Mouse (Mus musculus): ENCODE measurements at regions not wholly inside any gene's neighbourhood (a gene's known extent, or its start where the extent isn't known, plus 50 kb on each side); places are given as distances from the start of the nearest gene placed in this dataset.
A peak's percentile ranks its signal among the peaks of the same experiment; 100 is the strongest.

DNA sequence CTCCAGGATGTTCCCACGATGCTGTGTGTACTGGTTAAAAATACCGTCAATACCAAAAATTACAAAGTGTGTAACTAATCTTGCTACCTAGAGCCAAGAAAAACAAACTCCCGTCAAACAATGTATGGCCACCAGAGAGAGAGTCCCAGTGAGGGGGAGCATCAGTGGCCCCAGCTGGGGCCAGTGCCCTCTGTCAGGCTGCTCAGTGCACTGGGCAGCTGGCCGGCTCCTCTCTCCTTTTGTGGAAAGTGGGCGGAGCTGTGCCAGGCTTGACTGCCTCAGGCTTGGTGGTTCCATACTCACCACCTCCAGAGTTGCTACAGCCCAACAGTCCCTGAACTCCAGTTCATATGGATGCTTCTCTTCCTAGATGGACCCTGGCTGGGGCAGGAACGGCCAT is 53.8 kb upstream of the Sept5 start:
- no peak for DNase-seq (ENCODE audit: low read depth in 1 of 2, low spot score in 2 of 2)

DNA sequence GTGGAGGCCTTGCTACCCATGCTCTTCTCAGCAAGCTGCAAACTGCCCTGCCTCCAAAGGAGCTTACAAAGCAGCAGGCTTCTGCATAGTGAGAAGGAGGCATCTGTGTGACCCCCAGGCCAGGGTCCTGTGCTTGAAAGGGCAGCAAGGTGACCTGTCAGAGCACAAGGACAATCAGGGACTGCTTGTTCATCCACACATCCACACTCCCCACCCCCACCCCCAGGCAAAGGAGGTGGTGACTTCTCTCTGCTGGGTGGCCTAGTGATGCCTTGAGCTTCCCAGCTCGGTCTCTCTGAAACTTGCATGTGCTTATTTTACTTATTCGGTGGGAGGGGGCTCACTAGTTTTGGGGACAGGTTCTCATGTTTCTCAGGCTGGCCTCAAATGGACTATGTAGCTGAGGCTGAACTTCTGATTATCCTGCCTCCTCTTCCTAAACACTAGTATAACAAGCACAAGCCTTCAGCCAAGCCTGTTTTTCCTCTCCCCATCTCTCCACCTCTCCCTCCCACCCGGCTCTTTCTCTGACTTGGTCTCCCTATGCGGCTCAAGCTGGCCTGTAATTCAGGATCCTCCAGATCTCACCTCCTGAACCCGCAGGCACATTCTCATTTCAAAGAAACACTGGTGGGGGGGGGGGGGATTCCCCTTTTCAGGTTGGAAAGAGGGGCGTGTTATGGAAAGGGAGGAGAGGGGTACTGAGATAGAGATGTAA is 56.4 kb upstream of the Sept5 start:
- DNase-seq (ENCODE audit: low read depth in 1 of 2, low spot score in 2 of 2), result no peak

GRCm38 (mm10) chr16:18686916-18687315 is 57.2 kb upstream of the Sept5 start:
- DNase-seq (ENCODE audit: low read depth in 1 of 2, low spot score in 2 of 2), result peak; percentile 24 to 40

- DNase-seq (ENCODE audit: low read depth in 1 of 2, low spot score in 2 of 2), result peak; percentile 6 to 37
Measured at GRCm38 (mm10) chr16:18687367-18687766, 57.6 kb upstream of the Sept5 start.

- no peak for DNase-seq (ENCODE audit: low read depth in 1 of 2, low spot score in 2 of 2)
Measured at GRCm38 (mm10) chr16:18695596-18695995, 65.8 kb upstream of the Sept5 start.

DNA sequence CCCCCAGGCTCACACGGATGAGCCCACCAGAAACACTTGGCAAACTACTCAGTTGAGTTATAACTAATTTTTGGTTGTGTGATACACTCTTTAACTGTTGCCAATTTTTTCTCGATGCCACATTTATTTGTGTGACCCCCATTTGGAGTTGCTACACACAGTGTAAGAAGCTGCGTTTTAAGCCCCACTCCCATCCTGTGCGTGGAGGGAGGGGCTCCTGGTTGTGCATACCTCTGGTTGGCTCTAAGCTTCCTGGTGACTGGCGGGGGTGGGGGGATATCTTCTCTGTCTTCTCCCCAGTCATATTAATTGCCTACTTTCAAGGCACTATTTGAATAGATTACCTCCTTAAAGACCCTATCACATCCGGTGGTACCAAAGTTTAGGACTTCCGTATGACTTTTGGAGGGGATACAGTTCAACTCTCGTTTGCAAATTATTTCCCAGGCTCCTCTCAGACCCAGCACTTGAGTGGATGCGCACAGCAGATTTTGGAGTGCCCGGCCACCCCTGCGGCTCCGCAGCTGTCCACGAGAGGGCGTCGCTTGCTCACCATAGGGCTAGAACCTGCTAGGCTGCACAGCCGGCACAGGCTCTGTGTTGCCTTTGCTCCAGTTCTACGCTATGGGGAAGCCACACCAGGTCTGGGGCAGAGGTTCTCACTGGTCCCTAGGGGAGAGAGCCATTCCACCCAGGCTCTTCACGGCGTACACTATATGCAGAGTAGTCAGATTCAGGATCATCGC is 66.5 kb upstream of the Sept5 start:
- peak in 1 of 2 experiments; percentile 9 for DNase-seq (ENCODE audit: low read depth in 1 of 2, low spot score in 2 of 2)

- DNase-seq (ENCODE audit: low read depth in 1 of 2, low spot score in 2 of 2), result no peak
Measured at GRCm38 (mm10) chr16:18696820-18697168, 67.0 kb upstream of the Sept5 start.

GRCm38 (mm10) chr16:18704126-18704525 is 72.5 kb upstream of the Cldn5 start:
- no peak for DNase-seq (ENCODE audit: low read depth in 1 of 2, low spot score in 2 of 2)

DNA sequence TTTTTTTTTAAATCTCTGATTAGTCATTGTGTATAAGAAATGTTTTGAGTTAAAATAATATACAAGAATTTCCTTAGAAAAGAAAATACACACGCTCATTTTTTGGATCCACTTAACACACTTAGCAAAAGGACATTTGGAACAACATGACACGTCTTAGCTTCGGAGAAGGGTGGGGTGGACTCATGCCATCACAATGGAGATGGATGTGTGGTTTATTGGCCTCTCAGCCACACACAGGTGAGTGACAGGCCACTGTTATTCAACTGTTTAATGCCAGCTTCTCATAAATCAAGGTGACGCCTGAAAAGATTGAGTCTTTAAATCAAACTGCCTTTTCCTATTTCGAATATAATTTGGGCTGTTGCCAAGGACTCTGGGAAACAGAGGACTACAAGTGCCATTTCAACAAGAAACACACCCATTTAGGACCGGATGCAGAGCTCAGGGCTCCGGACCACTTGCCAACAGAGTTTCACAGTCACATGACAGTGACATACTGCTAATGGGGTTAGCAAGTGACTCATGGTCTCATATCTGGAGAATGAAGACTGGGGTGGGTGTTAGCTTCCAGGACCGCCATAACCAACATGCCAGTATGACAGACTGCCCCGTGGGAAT is 71.5 kb upstream of the Cldn5 start:
- DNase-seq (ENCODE audit: low read depth in 1 of 2, low spot score in 2 of 2), result no peak

DNA sequence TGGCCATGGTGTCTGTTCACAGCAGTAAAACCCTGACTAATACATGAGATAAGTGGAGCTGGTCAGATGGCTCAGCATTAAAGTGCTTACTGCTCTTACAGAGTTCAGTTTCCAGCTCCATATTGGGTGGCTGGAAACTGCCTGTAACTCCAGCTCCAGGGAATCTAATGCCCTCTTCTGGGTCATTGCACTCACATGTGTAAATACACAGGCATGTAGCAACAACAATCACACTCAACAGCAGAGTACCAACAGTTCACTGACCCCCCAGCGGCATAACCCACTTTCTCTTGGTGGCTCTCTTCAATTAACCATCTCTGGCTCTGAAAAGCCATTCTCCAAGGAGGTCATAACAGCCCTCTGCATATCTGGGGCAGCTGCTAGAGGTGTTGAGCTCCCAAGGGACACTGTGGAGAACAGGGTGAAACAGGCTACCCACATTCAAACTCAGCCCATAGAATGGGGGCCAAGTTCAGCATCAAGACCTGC is 65.0 kb upstream of the Cldn5 start:
- DNase-seq (ENCODE audit: low read depth in 1 of 2, low spot score in 2 of 2), result no peak

- no peak for DNase-seq (ENCODE audit: low read depth in 1 of 2, low spot score in 2 of 2)
Measured at GRCm38 (mm10) chr16:18713017-18713416, 63.6 kb upstream of the Cldn5 start.

DNA sequence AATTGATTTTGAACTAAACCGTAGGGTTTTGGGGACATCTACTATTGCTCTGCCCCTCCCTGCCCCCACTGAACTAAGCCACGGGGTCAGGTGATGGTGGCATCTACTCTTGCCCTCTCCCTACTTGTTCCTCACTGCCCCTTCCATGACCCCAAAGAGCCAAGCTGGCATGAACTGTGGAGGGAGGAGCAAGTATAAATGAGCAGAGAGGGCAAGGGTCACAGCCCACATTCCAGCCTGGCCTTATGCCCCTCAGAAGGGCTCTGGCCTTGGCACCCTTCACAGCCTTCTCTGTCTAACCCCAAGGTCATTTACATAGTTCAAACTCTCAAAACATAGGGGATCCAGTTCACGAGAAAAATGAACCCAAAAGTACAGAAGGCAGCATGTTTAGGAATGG is 61.3 kb upstream of the Cldn5 start:
- no peak for DNase-seq (ENCODE audit: low read depth in 1 of 2, low spot score in 2 of 2)

- DNase-seq (ENCODE audit: low read depth in 1 of 2, low spot score in 2 of 2), result no peak
Measured at GRCm38 (mm10) chr16:18718040-18718439, 58.6 kb upstream of the Cldn5 start.

- DNase-seq (ENCODE audit: low read depth in 1 of 2, low spot score in 2 of 2), result no peak
Measured at GRCm38 (mm10) chr16:18720433-18721233, 56.0 kb upstream of the Cldn5 start.

DNA sequence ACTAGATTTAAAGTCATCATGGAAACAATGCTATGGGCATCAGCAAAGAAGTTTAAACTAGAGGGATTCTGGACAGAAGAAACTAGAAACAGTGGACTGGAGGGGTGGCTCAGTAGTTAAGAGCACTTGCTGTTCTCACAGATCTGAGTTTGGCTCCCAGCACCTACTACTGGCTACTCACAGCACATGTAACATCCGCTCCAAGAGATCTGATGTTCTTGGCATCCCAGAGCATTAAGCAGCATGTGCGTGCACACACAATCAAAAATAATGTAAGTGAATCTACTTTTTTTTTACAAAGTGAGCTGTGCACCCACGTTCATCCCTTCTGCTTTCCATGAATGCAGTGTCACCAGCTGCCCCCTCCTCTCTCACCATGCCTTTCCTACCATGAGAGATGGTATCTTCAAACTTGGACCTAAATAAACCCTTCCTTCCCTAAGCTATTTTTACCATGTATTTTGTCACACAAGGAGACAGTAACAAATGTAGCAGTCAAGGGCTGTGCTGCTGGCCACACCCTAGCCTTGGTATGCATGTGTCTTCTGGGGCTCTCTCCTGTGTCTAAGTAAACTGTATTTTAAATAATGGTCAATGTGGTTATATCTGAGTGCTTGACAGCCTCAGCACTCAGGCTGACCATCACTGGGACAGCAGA is 53.3 kb upstream of the Cldn5 start:
- no peak for DNase-seq (ENCODE audit: low read depth in 1 of 2, low spot score in 2 of 2)

GRCm38 (mm10) chr16:18723874-18724273 is 52.8 kb upstream of the Cldn5 start:
- DNase-seq (ENCODE audit: low read depth in 1 of 2, low spot score in 2 of 2), result no peak

DNA sequence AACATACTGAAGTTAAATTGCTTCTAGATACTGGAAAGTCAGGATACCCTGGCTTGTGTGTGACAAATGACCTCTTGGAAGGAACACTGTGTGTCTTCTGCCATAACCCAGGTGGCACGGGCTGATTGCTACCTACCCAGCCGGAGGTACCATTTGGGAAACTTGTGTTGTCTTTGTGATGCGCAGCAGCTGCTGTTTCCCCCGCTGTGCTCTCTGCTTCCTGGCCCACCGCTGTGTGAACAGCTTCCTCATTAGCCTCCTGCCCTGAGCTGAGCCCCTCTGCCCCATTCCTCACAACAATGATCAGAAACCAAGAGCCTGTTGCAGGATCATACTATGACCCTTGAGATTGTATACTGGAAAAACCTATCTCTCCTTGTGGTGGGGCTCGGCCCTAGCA is 51.9 kb upstream of the Cldn5 start:
- DNase-seq (ENCODE audit: low read depth in 1 of 2, low spot score in 2 of 2), result no peak

Data from monocyte, adult 2 months (primary cell).